Mouse (Mus musculus) stomach, postnatal 0 days (tissue): ENCODE results near the gene Mcam.

ENCODE experiments used
- CTCF ChIP-seq: IDR thresholded peaks from 2 replicates; pipeline ENCODE4 v1.5.1; 2016; ENCODE audit warnings: antibody characterized with exemption, low read depth, mild to moderate bottlenecking, moderate library complexity
- EP300 ChIP-seq: optimal IDR thresholded peaks from 2 replicates; pipeline ENCODE3; 2016; ENCODE audit warnings: antibody characterized with exemption

GRCm38 (mm10) chr9:44084659-44085229 is 49.5 kb upstream of the Mcam start:
- TF ChIP-seq CTCF (no peak), EP300 (no peak)
